Mouse (Mus musculus) Patski (cell line): ENCODE results near the gene Uba3. TPM values are rescaled to one million over a fixed set of nuclear protein-coding genes. Genes with fewer than 3 reads are reported as not detected.

Experiments used
- ATAC-seq: fragments of 100-300 bp; one replicate; pipeline ENCODE4 v1.8.0; 2021
- CTCF ChIA-PET: fragments of 350-600 bp; sonication (Branson Sonifier 250); formaldehyde crosslinking; loops from one replicate; lab custom pipeline; 2022; ENCODE audit warnings: inconsistent platforms; lab: Charles Lee
- POLR2A ChIA-PET: fragments of 350-600 bp; sonication (Branson Sonifier 250); formaldehyde crosslinking; loops from one replicate; lab custom pipeline; 2022; ENCODE audit warnings: antibody characterized with exemption, inconsistent platforms; lab: Charles Lee
- DNase-seq: peaks from one replicate; pipeline ENCODE4 v3.0.0-alpha.2; 2011; ENCODE audit warnings: low read depth, low spot score
- H3K27me3 ChIP-seq: fragments of 371-371 bp; one replicate; pipeline ENCODE4 v1.5.1; 2021
- CTCF ChIP-seq: fragments of 100-300 bp; IDR thresholded peaks from one replicate; pipeline ENCODE4 v1.5.1; 2021
- in situ Hi-C: fragments of 300-500 bp; cut with MboI; formaldehyde crosslinking; loops from 3 replicates; pipeline ENCODE4 v1.11.1; 2018; ENCODE audit warnings: low pct_unique_long_range_greater_than_20kb, mixed read lengths
- polyA plus RNA-seq: library from polyadenylated mRNA; unstranded; gene quantifications from one replicate; pipeline ENCODE4 v1.2.3, GENCODE M21; 2021

Gene Uba3
- polyA plus RNA-seq, 1 experiment from 2014 or later, result 118 TPM

GRCm38 (mm10) chr6:97179367-97179828, 26.0 kb downstream of the Uba3 start:
- ATAC-seq (peak; percentile 75), DNase-seq (peak; percentile 54)
- CTCF ChIA-PET, result interaction anchor here (0.8 to 2.7 kb wide), 4 partner anchors 11 to 132 kb away, joined by 3 to 11 read pairs (median 6); no protein-coding TSS in a partner anchor
- in situ Hi-C loops, result no loop called here
- TF ChIP-seq CTCF, result no peak
- POLR2A ChIA-PET, result interaction anchor here (0.9 to 1.4 kb wide), 3 partner anchors 9 to 31 kb away, joined by 3 read pairs; partner anchors contain the start of gene Arl6ip5
- H3K27me3 ChIP-seq, result no peaks in the 10 kb centered on the region

- in situ Hi-C loops, result no loop called here
- DNase-seq (peak; percentile 84), ATAC-seq (peak; percentile 95)
- POLR2A ChIA-PET, result interaction anchor here (0.9 to 1.8 kb wide), 4 partner anchors 27 to 32 kb away, joined by 3 to 4 read pairs (median 4); partner anchors contain the start of gene Arl6ip5
- no peak for TF ChIP-seq CTCF
- CTCF ChIA-PET, result interaction anchor here (1.0 to 2.7 kb wide), 6 partner anchors 10 to 236 kb away, joined by 3 to 11 read pairs (median 4); no protein-coding TSS in a partner anchor
- no peaks in the 10 kb centered on the region for H3K27me3 ChIP-seq
Measured at GRCm38 (mm10) chr6:97178491-97179366, 26.7 kb downstream of the Uba3 start, which contains the start of gene Tmf1. Gene Tmf1 (minus strand): TSS chr6:97179122.

- no peaks in the 10 kb centered on the region for H3K27me3 ChIP-seq
- ChIA-PET CTCF (interaction anchor here (0.6 to 1.1 kb wide), 2 partner anchors 25 to 1166 kb away, joined by 3 to 4 read pairs; no protein-coding TSS in a partner anchor), POLR2A (no interaction called here)
- DNase-seq (no peak), ATAC-seq (no peak)
- in situ Hi-C loops, result no loop called here
- no peak for TF ChIP-seq CTCF
Measured at GRCm38 (mm10) chr6:97175716-97176115, 29.7 kb downstream of the Uba3 start.

GRCm38 (mm10) chr6:97150156-97150555, 55.3 kb downstream of the Uba3 start:
- in situ Hi-C loops, result no loop called here
- H3K27me3 ChIP-seq, result no peaks in the 10 kb centered on the region
- peak; percentile 53 for TF ChIP-seq CTCF
- CTCF ChIA-PET, result interaction anchor here (0.8 to 3.0 kb wide), 6 partner anchors 10 to 59 kb away, joined by 4 to 12 read pairs (median 4); partner anchors contain the start of gene Tmf1
- no peak for DNase-seq
- POLR2A ChIA-PET, result no interaction called here
- ATAC-seq, result no peak

GRCm38 (mm10) chr6:97149721-97150120, 55.7 kb downstream of the Uba3 start:
- no peaks in the 10 kb centered on the region for H3K27me3 ChIP-seq
- ChIA-PET CTCF (interaction anchor here (1.2 to 3.0 kb wide), 5 partner anchors 11 to 60 kb away, joined by 4 to 12 read pairs (median 5); partner anchors contain the start of gene Tmf1), POLR2A (no interaction called here)
- in situ Hi-C loops, result no loop called here
- DNase-seq (no peak), ATAC-seq (no peak)
- TF ChIP-seq CTCF, result no peak

- TF ChIP-seq CTCF, result peak; percentile 96
- DNase-seq (no peak), ATAC-seq (peak; percentile 82)
- no peaks in the 10 kb centered on the region for H3K27me3 ChIP-seq
- CTCF ChIA-PET, result interaction anchor here (0.8 to 3.0 kb wide), 2 partner anchors 8 to 12 kb away, joined by 3 to 12 read pairs; no protein-coding TSS in a partner anchor
- in situ Hi-C loops, result no loop called here
- POLR2A ChIA-PET, result interaction anchor here (1.1 to 1.7 kb wide), 2 partner anchors 9 to 26 kb away, joined by 3 to 4 read pairs; no protein-coding TSS in a partner anchor
Measured at GRCm38 (mm10) chr6:97148383-97149251, 56.8 kb downstream of the Uba3 start, which contains the start of gene Eogt. Gene Eogt (minus strand): TSS chr6:97149182.

GRCm38 (mm10) chr6:97147755-97148382, 57.6 kb downstream of the Uba3 start:
- ChIA-PET CTCF (no interaction called here), POLR2A (interaction anchor here (1.1 to 1.7 kb wide), 2 partner anchors 8 to 27 kb away, joined by 3 to 4 read pairs; no protein-coding TSS in a partner anchor)
- ATAC-seq (peak; percentile 32), DNase-seq (no peak)
- TF ChIP-seq CTCF, result no peak
- in situ Hi-C loops, result no loop called here
- H3K27me3 ChIP-seq, result no peaks in the 10 kb centered on the region

- ATAC-seq (no peak), DNase-seq (no peak)
- CTCF ChIA-PET, result interaction anchor here (1.0 to 1.4 kb wide), 2 partner anchors 21 to 65 kb away, joined by 3 to 4 read pairs; no protein-coding TSS in a partner anchor
- POLR2A ChIA-PET, result no interaction called here
- H3K27me3 ChIP-seq, result no peaks in the 10 kb centered on the region
- in situ Hi-C loops, result no loop called here
- no peak for TF ChIP-seq CTCF
Measured at GRCm38 (mm10) chr6:97145156-97145555, 60.3 kb downstream of the Uba3 start.

- ChIA-PET CTCF (interaction anchor here (1.4 kb wide), 1 partner anchor 20 kb away, joined by 4 read pairs; no protein-coding TSS in a partner anchor), POLR2A (no interaction called here)
- TF ChIP-seq CTCF, result no peak
- ATAC-seq (no peak), DNase-seq (no peak)
- no peaks in the 10 kb centered on the region for H3K27me3 ChIP-seq
- in situ Hi-C loops, result no loop called here
Measured at GRCm38 (mm10) chr6:97144359-97144758, 61.1 kb downstream of the Uba3 start.
